Mouse (Mus musculus) heart, embryonic 15.5 days (tissue): ENCODE measurements around the gene Zfp513. TPM values are rescaled to one million over a fixed set of nuclear protein-coding genes. Genes with fewer than 3 reads are reported as not detected.
"Not testable (repeated sequence)": the region's sequence is repeated elsewhere in the genome, so short reads cannot be mapped to it uniquely, and the experiment has no call there.

ENCODE experiments used
- ATAC-seq: fragments of 200-750 bp; cut with Nextera tagmentation; replicated peaks from 2 replicates; pipeline ENCODE4 v1.8.0; 2017; ENCODE audit warnings: low read depth, moderate TSS enrichment; ENCODE audit not compliant: insufficient number of reproducible peaks, insufficient read depth, low FRiP score
- H3K27ac ChIP-seq: fragments of 300-500 bp; sonication (generic); 2 replicates; pipeline ENCODE4 v1.5.1; 2015; ENCODE audit warnings: mild to moderate bottlenecking, inconsistent platforms
- H3K27me3 ChIP-seq: fragments of 300-500 bp; sonication (generic); 2 replicates; pipeline ENCODE4 v1.6.1; 2015; ENCODE audit warnings: inconsistent platforms
- H3K36me3 ChIP-seq: fragments of 300-500 bp; sonication (generic); 2 replicates; pipeline ENCODE4 v1.6.1; 2015; ENCODE audit warnings: mild to moderate bottlenecking, inconsistent platforms
- H3K4me1 ChIP-seq: fragments of 300-500 bp; sonication (generic); replicated peaks from 2 replicates; pipeline ENCODE4 v1.6.1; 2015; ENCODE audit warnings: inconsistent platforms
- H3K4me2 ChIP-seq: fragments of 300-500 bp; sonication (generic); 2 replicates; pipeline ENCODE4 v1.6.1; 2015; ENCODE audit warnings: inconsistent platforms, mild to moderate bottlenecking, moderate library complexity
- H3K4me3 ChIP-seq: fragments of 300-500 bp; sonication (generic); 2 replicates; pipeline ENCODE4 v1.5.1; 2015; ENCODE audit warnings: mild to moderate bottlenecking, inconsistent platforms
- H3K9ac ChIP-seq: fragments of 300-500 bp; sonication (generic); 2 replicates; pipeline ENCODE4 v1.6.1; 2015; ENCODE audit warnings: mild to moderate bottlenecking, inconsistent platforms
- H3K9me3 ChIP-seq: fragments of 300-500 bp; sonication (generic); replicated peaks from 2 replicates; pipeline ENCODE4 v1.6.1; 2016; ENCODE audit warnings: inconsistent platforms
- WGBS: fragments of 180-500 bp; shearing (Covaris S2); methylation state at CpG from one replicate; pipeline ENCODE4 v1.1.7; 2015; ENCODE audit warnings: mixed read lengths; 5-methylcytosine and 5-hydroxymethylcytosine counted together
- polyA plus RNA-seq: library from polyadenylated mRNA; unstranded; fragments of >200 nt; fragmentation: Nextera tagmentation; extraction: Ambion mirVana; gene quantifications from 2 replicates; pipeline ENCODE4 v1.2.1, GENCODE M21; 2015

The Zfp513 gene
- polyA plus RNA-seq, 1 experiment from 2014 or later = 5.4 TPM

GRCm38 (mm10) chr5:31219911-31220447, 17.9 kb upstream of the Zfp513 start:
- H3K4me3 ChIP-seq = peak overlapping the region; percentile 97
- H3K36me3 ChIP-seq = no peaks in the 10 kb centered on the region
- H3K4me1 ChIP-seq = peaks cover 17% of the 10 kb centered on the region
- peak overlapping the region; percentile 96 for H3K9ac ChIP-seq
- H3K4me2 ChIP-seq = peak overlapping the region; percentile 80
- WGBS = under 1% methylated on average over 40 of the region's 40 CpGs
- H3K9me3 ChIP-seq = no peaks in the 10 kb centered on the region
- H3K27me3 ChIP-seq = no peaks in the 10 kb centered on the region
- H3K27ac ChIP-seq = peak overlapping the region; percentile 93
- ATAC-seq = peak; percentile 58

DNA sequence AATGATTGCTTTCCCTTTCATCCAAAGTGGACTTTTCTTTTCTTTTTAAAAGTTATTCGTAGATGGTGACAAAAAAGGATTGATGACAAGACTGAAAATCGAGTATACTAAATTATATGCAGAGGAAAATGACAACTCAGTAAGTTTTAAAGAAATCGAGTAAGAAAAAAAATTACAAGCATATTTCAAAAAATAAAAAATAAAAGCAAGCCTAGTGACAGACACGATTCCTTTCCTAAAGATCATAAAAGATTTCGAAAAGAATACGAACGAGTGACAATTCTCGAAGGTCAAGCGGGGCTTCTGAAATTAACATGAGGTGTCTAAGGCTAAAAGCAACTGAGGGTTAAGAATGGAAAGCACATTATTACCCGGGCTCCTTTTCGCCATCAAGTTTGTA, 17.4 kb upstream of the Zfp513 start:
- peak overlapping the region; percentile 80 for H3K4me2 ChIP-seq
- H3K4me1 ChIP-seq = peaks cover 17% of the 10 kb centered on the region
- peak overlapping the region; percentile 96 for H3K9ac ChIP-seq
- peak overlapping the region; percentile 97 for H3K4me3 ChIP-seq
- WGBS = 1% methylated on average over 11 of the region's 11 CpGs
- no peaks in the 10 kb centered on the region for H3K36me3 ChIP-seq
- H3K27ac ChIP-seq = peak overlapping the region; percentile 93
- no peaks in the 10 kb centered on the region for H3K9me3 ChIP-seq
- no peak for ATAC-seq
- no peaks in the 10 kb centered on the region for H3K27me3 ChIP-seq

DNA sequence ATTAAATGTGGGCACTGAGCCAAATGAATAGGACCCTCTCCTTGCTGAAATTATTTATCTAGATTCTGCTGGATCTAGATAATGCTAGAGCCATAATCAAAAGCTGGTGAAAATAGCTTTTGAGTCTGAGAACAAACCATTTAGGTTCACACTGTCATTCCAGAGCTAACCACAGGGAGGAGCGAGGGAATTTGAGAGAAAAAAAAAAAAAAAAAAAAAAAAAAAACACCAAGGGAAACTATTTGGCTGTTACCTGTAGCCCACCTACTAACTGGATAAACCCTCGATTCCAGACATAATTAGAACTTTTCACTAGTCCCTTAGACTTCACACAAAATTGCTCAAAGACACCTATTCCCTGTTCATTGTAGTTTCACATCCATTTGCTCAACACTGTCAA, 17.0 kb upstream of the Zfp513 start:
- Histone ChIP-seq H3K27ac (no peak overlapping the region), H3K4me1 (peaks cover 17% of the 10 kb centered on the region), H3K4me3 (peak overlapping the region; percentile 97), H3K36me3 (no peaks in the 10 kb centered on the region), H3K9me3 (no peaks in the 10 kb centered on the region), H3K4me2 (peak overlapping the region; percentile 80), H3K9ac (no peak overlapping the region; the same call in 1 of the 2 replicates), H3K27me3 (no peaks in the 10 kb centered on the region)
- WGBS = 3% methylated on average over 2 of the region's 2 CpGs
- ATAC-seq = no peak

DNA sequence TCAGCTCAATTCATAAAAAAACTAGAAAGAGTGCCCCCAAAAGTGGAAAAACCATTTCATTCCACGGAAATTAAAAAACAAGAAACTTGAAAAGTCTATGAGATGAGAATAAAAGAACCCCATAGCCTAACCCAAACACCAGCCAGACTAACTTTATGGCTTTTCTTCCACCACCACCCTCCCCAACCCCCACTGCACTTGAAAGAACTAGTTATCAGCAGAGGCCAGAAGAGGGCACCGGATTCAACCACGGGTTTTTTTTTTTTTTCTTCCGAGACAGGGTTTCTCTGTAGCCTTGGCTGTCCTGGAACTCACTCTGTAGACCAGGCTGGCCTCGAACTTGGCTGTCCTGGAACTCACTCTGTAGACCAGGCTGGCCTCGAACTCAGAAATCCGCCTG, 16.2 kb upstream of the Zfp513 start:
- ATAC-seq = no peak
- no peaks in the 10 kb centered on the region for H3K9me3 ChIP-seq
- peaks cover 17% of the 10 kb centered on the region for H3K4me1 ChIP-seq
- no peaks in the 10 kb centered on the region for H3K36me3 ChIP-seq
- no peak overlapping the region for H3K4me2 ChIP-seq
- WGBS = 43% methylated on average over 7 of the region's 7 CpGs
- no peak overlapping the region for H3K27ac ChIP-seq
- H3K27me3 ChIP-seq = no peaks in the 10 kb centered on the region
- no peak overlapping the region for H3K9ac ChIP-seq
- no peak overlapping the region for H3K4me3 ChIP-seq

DNA sequence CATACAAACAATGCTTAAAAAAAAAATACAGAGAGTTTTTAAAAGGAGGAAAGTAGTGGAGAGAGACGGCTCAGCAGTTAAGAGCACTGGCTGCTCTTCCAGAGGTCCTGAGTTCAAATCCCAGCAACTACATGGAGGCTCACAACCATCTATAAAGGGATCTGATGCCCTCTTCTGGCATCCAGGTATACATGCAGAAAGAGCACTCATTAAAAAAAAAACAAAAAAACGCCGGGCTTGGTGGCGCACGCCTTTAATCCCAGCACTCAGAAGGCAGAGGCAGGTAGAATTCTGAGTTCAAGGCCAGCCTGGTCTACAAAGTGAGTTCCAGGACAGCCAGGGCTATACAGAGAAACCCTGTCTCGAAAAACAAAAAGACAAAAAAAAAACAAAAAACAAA, 14.5 kb upstream of the Zfp513 start:
- H3K4me3 ChIP-seq, H3K4me2 ChIP-seq, H3K27ac ChIP-seq, H3K9ac ChIP-seq, H3K9me3 ChIP-seq, H3K27me3 ChIP-seq, H3K36me3 ChIP-seq, ATAC-seq: not testable (repeated sequence)
- peaks cover 17% of the 10 kb centered on the region for H3K4me1 ChIP-seq
- WGBS = 89% methylated on average over 6 of the region's 6 CpGs

GRCm38 (mm10) chr5:31204421-31204820, 2.3 kb upstream of the Zfp513 start:
- no peaks in the 10 kb centered on the region; the same call in 1 of the 2 replicates for H3K9me3 ChIP-seq
- no peak for ATAC-seq
- H3K36me3 ChIP-seq = peaks cover 65% of the 10 kb centered on the region
- no peaks in the 10 kb centered on the region for H3K27me3 ChIP-seq
- H3K27ac ChIP-seq = no peak overlapping the region
- 90% methylated on average over 6 of the region's 6 CpGs for WGBS
- no peak overlapping the region for H3K4me2 ChIP-seq
- H3K9ac ChIP-seq = no peak overlapping the region
- H3K4me1 ChIP-seq = peaks cover 25% of the 10 kb centered on the region
- H3K4me3 ChIP-seq = no peak overlapping the region

DNA sequence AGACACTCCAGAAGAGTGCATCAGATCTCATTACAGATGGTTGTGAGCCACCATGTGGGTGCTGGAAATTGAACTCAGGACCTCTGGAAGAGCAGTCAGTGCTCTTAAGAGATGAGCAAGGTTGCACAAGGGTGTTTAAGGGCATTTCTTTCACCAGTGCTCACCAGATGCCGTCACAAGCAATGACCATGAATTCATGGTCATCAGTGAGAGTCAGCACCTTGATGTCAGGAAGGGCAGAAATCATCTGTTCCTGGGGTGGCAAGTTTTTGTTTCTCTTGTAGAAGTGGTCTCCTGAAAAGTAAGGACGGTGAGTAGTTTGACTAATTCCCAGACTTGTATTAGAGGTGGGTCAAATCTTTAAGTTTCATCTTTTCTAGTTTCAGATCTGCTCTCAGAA, 1.8 kb upstream of the Zfp513 start:
- H3K27ac ChIP-seq = no peak overlapping the region
- peaks cover 25% of the 10 kb centered on the region for H3K4me1 ChIP-seq
- 81% methylated on average over 2 of the region's 2 CpGs for WGBS
- H3K36me3 ChIP-seq = peaks cover 71% of the 10 kb centered on the region
- H3K4me3 ChIP-seq = no peak overlapping the region
- no peak overlapping the region for H3K9ac ChIP-seq
- no peak overlapping the region for H3K4me2 ChIP-seq
- H3K27me3 ChIP-seq = no peaks in the 10 kb centered on the region
- no peak for ATAC-seq
- no peaks in the 10 kb centered on the region; the same call in 1 of the 2 replicates for H3K9me3 ChIP-seq

GRCm38 (mm10) chr5:31202933-31203332, 830 bp upstream of the Zfp513 start:
- Histone ChIP-seq H3K27me3 (no peaks in the 10 kb centered on the region), H3K9ac (no peak overlapping the region), H3K4me2 (peak overlapping the region; percentile 77), H3K36me3 (peaks cover 74% of the 10 kb centered on the region), H3K4me3 (peak overlapping the region; percentile 74), H3K9me3 (no peaks in the 10 kb centered on the region; the same call in 1 of the 2 replicates), H3K4me1 (peaks cover 25% of the 10 kb centered on the region), H3K27ac (peak overlapping the region; percentile 78)
- ATAC-seq = no peak
- 85% methylated on average over 7 of the region's 7 CpGs for WGBS

DNA sequence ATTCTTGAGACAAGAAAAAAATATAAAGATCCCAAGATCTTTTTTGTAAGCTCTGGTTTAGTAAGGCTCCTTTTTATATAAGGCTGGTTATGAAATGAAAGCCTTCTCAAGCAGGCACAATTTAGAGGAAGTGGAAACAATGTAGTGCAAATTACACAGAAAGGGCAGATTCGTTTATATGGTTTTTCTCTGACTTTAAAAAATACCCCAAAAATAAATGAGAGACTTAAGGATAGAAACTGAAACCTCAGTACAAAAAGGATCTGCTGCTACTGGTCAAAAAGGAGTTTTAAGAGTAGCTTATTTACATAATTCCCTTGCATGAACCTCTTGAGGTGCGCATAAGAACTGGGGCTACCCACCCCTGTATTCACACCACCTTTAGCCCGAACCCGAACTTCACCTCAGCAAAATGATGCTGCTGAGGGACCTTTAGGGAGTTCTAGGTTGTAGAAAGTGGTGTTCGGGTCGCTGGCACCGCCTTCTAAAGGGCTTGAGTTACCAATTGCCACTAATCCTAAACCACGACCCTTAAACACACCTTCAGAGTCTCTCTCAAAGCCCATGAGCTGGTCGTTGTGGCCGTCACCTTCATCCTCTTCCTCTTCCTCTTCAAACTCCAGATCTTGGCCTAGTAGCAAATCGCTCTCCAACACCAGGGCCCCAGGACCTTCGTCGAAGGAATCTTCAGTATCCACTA, 911 bp downstream of the Zfp513 start:
- peak overlapping the region; percentile 74 for H3K4me3 ChIP-seq
- ATAC-seq = no peak
- peaks cover 76% of the 10 kb centered on the region for H3K36me3 ChIP-seq
- peak overlapping the region; percentile 82 for H3K9ac ChIP-seq
- peak overlapping the region; percentile 72 for H3K27ac ChIP-seq
- 15% methylated on average over 13 of the region's 13 CpGs for WGBS
- H3K27me3 ChIP-seq = no peaks in the 10 kb centered on the region
- peak overlapping the region; percentile 74 for H3K4me2 ChIP-seq
- peaks cover 25% of the 10 kb centered on the region for H3K4me1 ChIP-seq
- H3K9me3 ChIP-seq = no peaks in the 10 kb centered on the region; the same call in 1 of the 2 replicates

- Histone ChIP-seq H3K27me3 (no peaks in the 10 kb centered on the region), H3K9ac (0 out of 2 replicates have a peak overlapping the region, but pooled peaks have one; percentile 82), H3K4me3 (peak overlapping the region; percentile 74; the same call in 1 of the 2 replicates), H3K36me3 (peaks cover 77% of the 10 kb centered on the region), H3K4me2 (peak overlapping the region; percentile 74), H3K9me3 (no peaks in the 10 kb centered on the region; the same call in 1 of the 2 replicates), H3K27ac (no peak overlapping the region), H3K4me1 (peaks cover 25% of the 10 kb centered on the region)
- no peak for ATAC-seq
- 84% methylated on average over 27 of the region's 27 CpGs for WGBS
Observed at GRCm38 (mm10) chr5:31200327-31200768, 1.8 kb downstream of the Zfp513 start.

GRCm38 (mm10) chr5:31199893-31200292, 2.2 kb downstream of the Zfp513 start:
- 81% methylated on average over 9 of the region's 9 CpGs for WGBS
- H3K36me3 ChIP-seq = peaks cover 77% of the 10 kb centered on the region
- H3K4me3 ChIP-seq = 0 out of 2 replicates have a peak overlapping the region, but pooled peaks have one; percentile 74
- no peak overlapping the region for H3K4me2 ChIP-seq
- ATAC-seq = no peak
- H3K9me3 ChIP-seq = no peaks in the 10 kb centered on the region; the same call in 1 of the 2 replicates
- no peak overlapping the region for H3K27ac ChIP-seq
- H3K4me1 ChIP-seq = peaks cover 25% of the 10 kb centered on the region
- no peaks in the 10 kb centered on the region for H3K27me3 ChIP-seq
- H3K9ac ChIP-seq = no peak overlapping the region
